Mouse (Mus musculus) lung, postnatal 25 days (tissue): ENCODE data around the gene Polrmt.

ENCODE experiments used
- DNase-seq: peaks from one replicate; pipeline ENCODE4 v3.0.0; 2022; ENCODE audit warnings: low spot score

Polrmt gene

DNA sequence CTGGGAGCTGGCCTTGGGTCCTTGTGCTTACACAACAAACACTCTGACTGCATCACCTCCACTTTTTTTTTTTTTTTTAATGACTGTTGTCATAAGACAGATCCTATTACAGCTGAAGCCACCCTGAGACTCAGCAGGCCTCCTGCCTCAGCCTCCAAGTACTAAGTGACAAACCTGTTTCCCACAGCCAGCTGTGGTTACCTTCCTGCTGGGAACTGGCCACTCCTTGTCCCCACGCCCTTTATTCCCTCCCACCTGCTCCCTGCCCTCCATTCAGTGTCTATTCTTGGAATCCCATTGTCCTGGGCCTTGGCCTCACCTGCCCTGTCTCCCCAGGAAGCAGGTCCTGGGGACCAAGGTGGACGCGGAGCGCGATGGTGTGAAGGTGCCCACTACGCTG, 58.9 kb downstream of the Polrmt start:
- no peak for DNase-seq

DNA sequence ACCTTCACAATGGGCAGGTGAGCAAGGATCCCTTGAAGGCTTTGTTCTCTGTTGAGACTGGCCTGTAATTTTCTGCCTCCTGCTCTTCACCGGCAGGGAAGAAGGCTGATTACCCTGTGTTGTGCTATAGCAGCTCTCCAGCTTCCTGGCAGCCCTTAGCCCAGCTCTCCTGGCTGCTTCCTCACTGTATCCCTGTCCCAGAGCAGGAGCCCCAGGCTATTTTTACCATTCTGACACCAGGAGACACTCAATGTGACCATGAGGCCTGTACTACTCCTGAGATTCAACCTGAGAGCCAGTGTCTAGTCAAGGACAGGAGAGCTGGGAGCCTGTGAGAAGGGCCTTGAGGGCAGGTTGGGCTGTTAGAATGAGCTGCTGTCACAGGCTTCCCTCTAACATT, 59.7 kb downstream of the Polrmt start:
- DNase-seq: no peak

DNA sequence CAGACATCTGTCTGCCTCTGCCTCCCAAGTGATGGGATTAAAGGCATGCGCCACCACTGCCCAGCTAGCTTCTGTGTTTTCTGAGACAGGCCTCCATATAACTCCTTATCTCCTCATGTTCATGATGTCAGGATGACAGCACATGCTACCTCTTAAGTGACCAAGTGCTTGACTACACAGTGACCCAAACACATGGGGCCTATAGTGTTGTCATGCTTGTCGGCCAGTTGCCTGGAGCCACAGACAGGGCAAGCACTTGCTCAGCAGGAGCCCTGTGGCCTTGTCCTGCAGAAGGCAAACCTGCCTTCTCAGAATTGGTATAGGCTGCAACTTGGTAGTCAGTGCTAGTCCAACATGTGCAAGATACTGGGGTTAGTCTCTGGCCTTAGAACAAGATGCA, 60.2 kb downstream of the Polrmt start:
- DNase-seq: no peak
